Mouse (Mus musculus): ENCODE results near the gene Zbtb8a. TPM values are rescaled to one million over a fixed set of nuclear protein-coding genes. Genes with fewer than 3 reads are reported as not detected.

The Zbtb8a gene
- total and polyA plus RNA-seq, 2 experiments from 2014 or later = 15.5 to 22.9 TPM

DNA sequence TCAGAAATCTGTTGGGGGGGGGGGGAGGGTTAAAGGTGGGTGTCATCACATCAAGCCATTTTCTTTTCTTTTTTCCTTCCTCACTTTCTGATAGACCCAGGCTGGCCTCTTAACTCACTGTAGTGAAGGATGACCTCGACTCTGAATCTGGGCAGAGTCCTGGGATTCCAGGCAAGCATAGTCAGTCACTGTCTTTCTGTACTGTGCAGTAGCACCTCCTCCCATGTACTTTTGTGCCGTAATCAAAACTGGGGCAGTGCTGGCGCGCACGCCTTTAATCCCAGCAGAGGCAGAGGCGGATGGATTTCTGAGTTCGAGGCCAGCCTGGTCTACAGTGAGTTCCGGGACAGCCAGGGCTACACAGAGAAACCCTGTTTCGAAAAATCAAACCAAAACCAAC is 74.1 kb downstream of the Zbtb8a start:
- H3K9ac ChIP-seq (replicated peaks; ENCODE audit: low read length, poor library complexity, severe bottlenecking) = no peak overlapping the region

More for the DNA sequence above, 74.1 kb downstream of the Zbtb8a start:
- H3K4me3 ChIP-seq (ENCODE audit: low read depth, low read length) = no peak overlapping the region
- no peak overlapping the region for H3K4me2 ChIP-seq (ENCODE audit: low read depth, low read length, poor library complexity, severe bottlenecking)
- H3K36me3 ChIP-seq (ENCODE audit: insufficient read depth, low read length) = peaks cover 17% of the 10 kb centered on the region; the same call in 1 of the 2 replicates
- 89% methylated on average over 9 of the region's 9 CpGs for WGBS
- no peak overlapping the region for H3K27ac ChIP-seq (ENCODE audit: low read depth, low read length)
- no peak for ATAC-seq (ENCODE audit: low FRiP score)
- DNase-seq (ENCODE audit: low spot score) = no peak
- TF ChIP-seq CTCF (IDR thresholded peaks at IDR 0.05) = no peak
- no peaks in the 10 kb centered on the region for H3K9me3 ChIP-seq (ENCODE audit: low read length)
- no peaks in the 10 kb centered on the region for H3K4me1 ChIP-seq (ENCODE audit: insufficient read depth, low read length)
- no peaks in the 10 kb centered on the region for H3K27me3 ChIP-seq (ENCODE audit: insufficient read depth, low read length)

Other genes starting within 250 kb of the Zbtb8a start
- gene Fndc5, start 241.1 kb downstream of the Zbtb8a start, total RNA-seq (2014; rRNA removed) = 22.5 and 36.3 TPM in 2 replicates
- 14.6 and 16.1 TPM in 2 replicates for gene Fndc5, start 241.1 kb downstream of the Zbtb8a start, polyA plus RNA-seq (2015; fragmentation: Nextera tagmentation; extraction: Ambion mirVana)
- 49.6 and 59.5 TPM in 2 replicates for gene S100pbp, start 188.4 kb downstream of the Zbtb8a start, total RNA-seq (2014; rRNA removed)
- gene S100pbp, start 188.4 kb downstream of the Zbtb8a start, polyA plus RNA-seq (2015; fragmentation: Nextera tagmentation; extraction: Ambion mirVana) = 20.7 and 24.2 TPM in 2 replicates
- 66.8 and 81.9 TPM in 2 replicates for gene Yars, start 188.4 kb downstream of the Zbtb8a start, total RNA-seq (2014; rRNA removed)
- 107 and 111 TPM in 2 replicates for gene Yars, start 188.4 kb downstream of the Zbtb8a start, polyA plus RNA-seq (2015; fragmentation: Nextera tagmentation; extraction: Ambion mirVana)
- gene C77080, start 116.7 kb downstream of the Zbtb8a start, total RNA-seq (2014; rRNA removed) = 16.6 and 25.6 TPM in 2 replicates
- gene C77080, start 116.7 kb downstream of the Zbtb8a start, polyA plus RNA-seq (2015; fragmentation: Nextera tagmentation; extraction: Ambion mirVana) = 5.2 and 5.5 TPM in 2 replicates
- 2.1 and 2.6 TPM in 2 replicates for gene Sync, start 90.5 kb downstream of the Zbtb8a start, total RNA-seq (2014; rRNA removed)
- gene Sync, start 90.5 kb downstream of the Zbtb8a start, polyA plus RNA-seq (2015; fragmentation: Nextera tagmentation; extraction: Ambion mirVana) = 1.1 and 1.3 TPM in 2 replicates
- gene Rbbp4, start 42.7 kb downstream of the Zbtb8a start, total RNA-seq (2014; rRNA removed) = 79.2 and 82.4 TPM in 2 replicates
- gene Rbbp4, start 42.7 kb downstream of the Zbtb8a start, polyA plus RNA-seq (2015; fragmentation: Nextera tagmentation; extraction: Ambion mirVana) = 187 and 198 TPM in 2 replicates
- 2.9 and 4.1 TPM in 2 replicates for gene Zbtb8os, start 42.4 kb downstream of the Zbtb8a start, total RNA-seq (2014; rRNA removed)
- 15.6 and 20.6 TPM in 2 replicates for gene Zbtb8os, start 42.4 kb downstream of the Zbtb8a start, polyA plus RNA-seq (2015; fragmentation: Nextera tagmentation; extraction: Ambion mirVana)
- 14.3 and 15.1 TPM in 2 replicates for gene Zbtb8b, start 62.7 kb upstream of the Zbtb8a start, total RNA-seq (2014; rRNA removed)
- 14.5 and 15.9 TPM in 2 replicates for gene Zbtb8b, start 62.7 kb upstream of the Zbtb8a start, polyA plus RNA-seq (2015; fragmentation: Nextera tagmentation; extraction: Ambion mirVana)
- gene Bsdc1, start 83.5 kb upstream of the Zbtb8a start, total RNA-seq (2014; rRNA removed) = 53.7 and 58.9 TPM in 2 replicates
- 27.0 and 27.1 TPM in 2 replicates for gene Bsdc1, start 83.5 kb upstream of the Zbtb8a start, polyA plus RNA-seq (2015; fragmentation: Nextera tagmentation; extraction: Ambion mirVana)
- gene Tssk3, start 112.9 kb upstream of the Zbtb8a start, total RNA-seq (2014; rRNA removed) = 0.16 and 2.5 TPM in 2 replicates
- 1.7 and 1.8 TPM in 2 replicates for gene Tssk3, start 112.9 kb upstream of the Zbtb8a start, polyA plus RNA-seq (2015; fragmentation: Nextera tagmentation; extraction: Ambion mirVana)
- 2.2 TPM in 1 of 2 replicates, not detected in the other for gene Fam229a, start 113.1 kb upstream of the Zbtb8a start, total RNA-seq (2014; rRNA removed)
- 4.3 and 5.4 TPM in 2 replicates for gene Fam229a, start 113.1 kb upstream of the Zbtb8a start, polyA plus RNA-seq (2015; fragmentation: Nextera tagmentation; extraction: Ambion mirVana)
- 1,529 and 1,586 TPM in 2 replicates for gene Marcksl1, start 135.5 kb upstream of the Zbtb8a start, total RNA-seq (2014; rRNA removed)
- 1,678 and 1,776 TPM in 2 replicates for gene Marcksl1, start 135.5 kb upstream of the Zbtb8a start, polyA plus RNA-seq (2015; fragmentation: Nextera tagmentation; extraction: Ambion mirVana)
- 28.3 and 31.2 TPM in 2 replicates for gene Hdac1, start 164.6 kb upstream of the Zbtb8a start, total RNA-seq (2014; rRNA removed)
- 48.4 and 48.9 TPM in 2 replicates for gene Hdac1, start 164.6 kb upstream of the Zbtb8a start, polyA plus RNA-seq (2015; fragmentation: Nextera tagmentation; extraction: Ambion mirVana)
- gene Lck, start 195.5 kb upstream of the Zbtb8a start, total RNA-seq (2014; rRNA removed) = 17.5 and 20.4 TPM in 2 replicates
- 17.5 and 20.7 TPM in 2 replicates for gene Lck, start 195.5 kb upstream of the Zbtb8a start, polyA plus RNA-seq (2015; fragmentation: Nextera tagmentation; extraction: Ambion mirVana)
- gene Fam167b, start 200.4 kb upstream of the Zbtb8a start, total RNA-seq (2014; rRNA removed) = not detected in 2 replicates
- gene Fam167b, start 200.4 kb upstream of the Zbtb8a start, polyA plus RNA-seq (2015; fragmentation: Nextera tagmentation; extraction: Ambion mirVana) = not detected in 2 replicates
- gene Eif3i, start 222.5 kb upstream of the Zbtb8a start, total RNA-seq (2014; rRNA removed) = 282 and 300 TPM in 2 replicates
- gene Eif3i, start 222.5 kb upstream of the Zbtb8a start, polyA plus RNA-seq (2015; fragmentation: Nextera tagmentation; extraction: Ambion mirVana) = 213 and 222 TPM in 2 replicates
- gene Tmem234, start 222.6 kb upstream of the Zbtb8a start, total RNA-seq (2014; rRNA removed) = 146 and 189 TPM in 2 replicates
- 210 and 232 TPM in 2 replicates for gene Tmem234, start 222.6 kb upstream of the Zbtb8a start, polyA plus RNA-seq (2015; fragmentation: Nextera tagmentation; extraction: Ambion mirVana)
- gene Dcdc2b, start 236.1 kb upstream of the Zbtb8a start, total RNA-seq (2014; rRNA removed) = 0.82 and 3.9 TPM in 2 replicates
- 2.7 and 4.4 TPM in 2 replicates for gene Dcdc2b, start 236.1 kb upstream of the Zbtb8a start, polyA plus RNA-seq (2015; fragmentation: Nextera tagmentation; extraction: Ambion mirVana)
- gene Iqcc, start 241.0 kb upstream of the Zbtb8a start, total RNA-seq (2014; rRNA removed) = 7.9 and 33.0 TPM in 2 replicates
- 17.2 and 20.2 TPM in 2 replicates for gene Iqcc, start 241.0 kb upstream of the Zbtb8a start, polyA plus RNA-seq (2015; fragmentation: Nextera tagmentation; extraction: Ambion mirVana)
- 78.8 and 96.0 TPM in 2 replicates for gene Ccdc28b, start 245.8 kb upstream of the Zbtb8a start, total RNA-seq (2014; rRNA removed)
- 174 and 182 TPM in 2 replicates for gene Ccdc28b, start 245.8 kb upstream of the Zbtb8a start, polyA plus RNA-seq (2015; fragmentation: Nextera tagmentation; extraction: Ambion mirVana)

Measured in midbrain, postnatal 0 days (tissue).